Mouse (Mus musculus) heart, embryonic 12.5 days (tissue): ENCODE measurements around the gene Sh3bp1. TPM values are rescaled to one million over a fixed set of nuclear protein-coding genes. Genes with fewer than 3 reads are reported as not detected.
A peak's percentile ranks its signal among the peaks of the same experiment; 100 is the strongest.

Experiments used
- ATAC-seq: fragments of 200-750 bp; cut with Nextera tagmentation; 2 replicates; pipeline ENCODE4 v1.8.0; 2017; ENCODE audit warnings: moderate TSS enrichment, moderate library complexity; ENCODE audit not compliant: insufficient number of reproducible peaks, low FRiP score
- H3K27ac ChIP-seq: fragments of 300-500 bp; sonication (generic); 2 replicates; pipeline ENCODE4 v1.5.1; 2016; ENCODE audit warnings: mild to moderate bottlenecking, moderate library complexity; ENCODE audit not compliant: poor library complexity, severe bottlenecking
- H3K27me3 ChIP-seq: fragments of 300-500 bp; sonication (generic); replicated peaks from 2 replicates; pipeline ENCODE4 v1.6.1; 2016; ENCODE audit warnings: mild to moderate bottlenecking, moderate library complexity
- H3K36me3 ChIP-seq: fragments of 300-500 bp; sonication (generic); 2 replicates; pipeline ENCODE4 v1.6.1; 2016; ENCODE audit warnings: mild to moderate bottlenecking, moderate library complexity
- H3K4me1 ChIP-seq: fragments of 300-500 bp; sonication (generic); replicated peaks from 2 replicates; pipeline ENCODE4 v1.6.1; 2016; ENCODE audit warnings: mild to moderate bottlenecking
- H3K4me2 ChIP-seq: fragments of 300-500 bp; sonication (generic); 2 replicates; pipeline ENCODE4 v1.6.1; 2016; ENCODE audit warnings: mild to moderate bottlenecking, moderate library complexity
- H3K4me3 ChIP-seq: fragments of 300-500 bp; sonication (generic); 2 replicates; pipeline ENCODE4 v1.5.1; 2016; ENCODE audit warnings: mild to moderate bottlenecking
- H3K9ac ChIP-seq: fragments of 300-500 bp; sonication (generic); 2 replicates; pipeline ENCODE4 v1.6.1; 2016; ENCODE audit warnings: mild to moderate bottlenecking, moderate library complexity
- H3K9me3 ChIP-seq: fragments of 300-500 bp; sonication (generic); replicated peaks from 2 replicates; pipeline ENCODE4 v1.6.1; 2016; ENCODE audit warnings: mild to moderate bottlenecking, moderate library complexity
- WGBS: fragments of 180-500 bp; shearing (Covaris S2); methylation state at CpG from one replicate; pipeline ENCODE4 v1.1.7; 2016; 5-methylcytosine and 5-hydroxymethylcytosine counted together
- polyA plus RNA-seq: library from polyadenylated mRNA; unstranded; fragments of >200 nt; fragmentation: Nextera tagmentation; extraction: Ambion mirVana; gene quantifications from 2 replicates; pipeline ENCODE4 v1.2.1, GENCODE M21; 2016

The Sh3bp1 gene
- polyA plus RNA-seq, 1 experiment from 2014 or later = 26.2 TPM

- Histone ChIP-seq H3K4me2 (peak overlapping the region; percentile 94), H3K27me3 (no peaks in the 10 kb centered on the region), H3K9me3 (no peaks in the 10 kb centered on the region), H3K9ac (no peak overlapping the region), H3K4me1 (peaks cover 33% of the 10 kb centered on the region), H3K36me3 (peaks cover 28% of the 10 kb centered on the region), H3K27ac (no peak overlapping the region), H3K4me3 (peak overlapping the region; percentile 65)
- WGBS = 5% methylated on average over 8 of the region's 8 CpGs
- ATAC-seq = no peak
Measured at GRCm38 (mm10) chr15:78915660-78916017, 16.1 kb downstream of the Sh3bp1 start.

GRCm38 (mm10) chr15:78916052-78916826 is 16.7 kb downstream of the Sh3bp1 start:
- ATAC-seq = no peak
- Histone ChIP-seq H3K27ac (no peak overlapping the region), H3K27me3 (no peaks in the 10 kb centered on the region), H3K4me1 (peaks cover 33% of the 10 kb centered on the region), H3K4me3 (peak overlapping the region; percentile 65), H3K9ac (peak overlapping the region; percentile 53), H3K36me3 (peaks cover 22% of the 10 kb centered on the region), H3K9me3 (no peaks in the 10 kb centered on the region), H3K4me2 (peak overlapping the region; percentile 94)
- WGBS = 65% methylated on average over 12 of the region's 12 CpGs

DNA sequence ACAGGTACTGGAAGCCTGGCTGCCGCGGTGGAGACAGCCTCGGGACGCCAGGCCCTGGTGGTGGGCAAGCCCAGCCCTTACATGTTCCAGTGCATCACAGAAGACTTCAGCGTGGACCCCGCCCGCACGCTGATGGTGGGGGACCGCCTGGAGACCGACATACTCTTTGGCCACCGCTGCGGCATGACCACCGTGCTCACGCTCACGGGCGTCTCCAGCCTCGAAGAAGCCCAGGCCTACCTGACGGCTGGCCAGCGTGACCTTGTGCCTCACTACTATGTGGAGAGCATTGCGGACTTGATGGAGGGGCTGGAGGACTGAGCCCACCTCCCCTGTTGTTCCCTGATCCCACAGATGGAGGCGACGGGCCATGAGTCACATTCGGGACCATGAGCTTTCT is 18.6 kb downstream of the Sh3bp1 start:
- WGBS = 90% methylated on average over 23 of the region's 23 CpGs
- Histone ChIP-seq H3K4me1 (peaks cover 33% of the 10 kb centered on the region), H3K27me3 (no peaks in the 10 kb centered on the region), H3K9ac (0 out of 2 replicates have a peak overlapping the region, but pooled peaks have one; percentile 0), H3K9me3 (no peaks in the 10 kb centered on the region), H3K27ac (no peak overlapping the region), H3K4me3 (no peak overlapping the region), H3K4me2 (no peak overlapping the region), H3K36me3 (peaks cover 15% of the 10 kb centered on the region)
- no peak for ATAC-seq

DNA sequence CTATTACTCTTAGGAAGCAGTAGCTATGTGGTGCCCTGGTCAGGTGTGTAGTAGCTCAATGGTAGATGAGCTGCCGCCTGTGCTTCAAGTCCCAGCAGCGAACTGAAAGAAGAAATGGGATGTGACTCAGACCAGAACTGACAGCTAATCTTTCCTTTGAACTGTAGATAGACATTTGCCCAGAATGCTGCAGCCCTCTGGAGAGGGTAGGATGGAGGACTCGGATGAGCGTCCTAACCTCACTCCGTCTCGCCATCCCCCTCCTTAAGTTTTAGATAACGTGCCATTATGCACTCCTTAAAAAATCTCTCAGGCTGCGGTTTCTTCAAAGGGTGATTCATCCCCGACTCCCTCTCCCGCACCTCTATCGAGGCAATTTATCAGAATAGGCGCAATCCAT is 20.3 kb downstream of the Sh3bp1 start:
- no peaks in the 10 kb centered on the region for H3K27me3 ChIP-seq
- H3K4me3 ChIP-seq = no peak overlapping the region
- WGBS = 56% methylated on average over 12 of the region's 12 CpGs
- no peak overlapping the region for H3K9ac ChIP-seq
- peaks cover 15% of the 10 kb centered on the region for H3K36me3 ChIP-seq
- no peak for ATAC-seq
- H3K27ac ChIP-seq = no peak overlapping the region
- H3K4me2 ChIP-seq = no peak overlapping the region
- H3K9me3 ChIP-seq = no peaks in the 10 kb centered on the region
- peaks cover 29% of the 10 kb centered on the region for H3K4me1 ChIP-seq

GRCm38 (mm10) chr15:78922700-78923099 is 23.1 kb downstream of the Sh3bp1 start:
- ATAC-seq = peak; percentile 34; the same call in 1 of the 2 replicates
- WGBS = 72% methylated on average over 7 of the region's 7 CpGs
- H3K36me3 ChIP-seq = peaks cover 12% of the 10 kb centered on the region

GRCm38 (mm10) chr15:78923585-78923984 is 24.0 kb downstream of the Sh3bp1 start:
- Histone ChIP-seq H3K27ac (no peak overlapping the region), H3K36me3 (peaks cover 7% of the 10 kb centered on the region), H3K4me1 (peaks cover 41% of the 10 kb centered on the region), H3K9me3 (no peaks in the 10 kb centered on the region), H3K9ac (no peak overlapping the region), H3K4me3 (no peak overlapping the region), H3K4me2 (no peak overlapping the region), H3K27me3 (no peaks in the 10 kb centered on the region)
- 56% methylated on average over 6 of the region's 6 CpGs for WGBS
- ATAC-seq = no peak

More at GRCm38 (mm10) chr15:78922700-78923099, 23.1 kb downstream of the Sh3bp1 start:
- no peak overlapping the region for H3K27ac ChIP-seq
- H3K9me3 ChIP-seq = no peaks in the 10 kb centered on the region
- H3K4me2 ChIP-seq = no peak overlapping the region
- H3K4me3 ChIP-seq = no peak overlapping the region
- no peak overlapping the region for H3K9ac ChIP-seq
- peaks cover 37% of the 10 kb centered on the region for H3K4me1 ChIP-seq
- H3K27me3 ChIP-seq = no peaks in the 10 kb centered on the region

GRCm38 (mm10) chr15:78925129-78925528 is 25.6 kb downstream of the Sh3bp1 start:
- peak overlapping the region; percentile 96 for H3K27ac ChIP-seq
- no peak overlapping the region for H3K4me2 ChIP-seq
- peaks cover 11% of the 10 kb centered on the region for H3K36me3 ChIP-seq
- H3K27me3 ChIP-seq = no peaks in the 10 kb centered on the region
- peak overlapping the region; percentile 61; the same call in 1 of the 2 replicates for H3K9ac ChIP-seq
- H3K4me1 ChIP-seq = peaks cover 36% of the 10 kb centered on the region
- no peak overlapping the region for H3K4me3 ChIP-seq
- 30% methylated on average over 8 of the region's 8 CpGs for WGBS
- no peaks in the 10 kb centered on the region for H3K9me3 ChIP-seq
- no peak for ATAC-seq

DNA sequence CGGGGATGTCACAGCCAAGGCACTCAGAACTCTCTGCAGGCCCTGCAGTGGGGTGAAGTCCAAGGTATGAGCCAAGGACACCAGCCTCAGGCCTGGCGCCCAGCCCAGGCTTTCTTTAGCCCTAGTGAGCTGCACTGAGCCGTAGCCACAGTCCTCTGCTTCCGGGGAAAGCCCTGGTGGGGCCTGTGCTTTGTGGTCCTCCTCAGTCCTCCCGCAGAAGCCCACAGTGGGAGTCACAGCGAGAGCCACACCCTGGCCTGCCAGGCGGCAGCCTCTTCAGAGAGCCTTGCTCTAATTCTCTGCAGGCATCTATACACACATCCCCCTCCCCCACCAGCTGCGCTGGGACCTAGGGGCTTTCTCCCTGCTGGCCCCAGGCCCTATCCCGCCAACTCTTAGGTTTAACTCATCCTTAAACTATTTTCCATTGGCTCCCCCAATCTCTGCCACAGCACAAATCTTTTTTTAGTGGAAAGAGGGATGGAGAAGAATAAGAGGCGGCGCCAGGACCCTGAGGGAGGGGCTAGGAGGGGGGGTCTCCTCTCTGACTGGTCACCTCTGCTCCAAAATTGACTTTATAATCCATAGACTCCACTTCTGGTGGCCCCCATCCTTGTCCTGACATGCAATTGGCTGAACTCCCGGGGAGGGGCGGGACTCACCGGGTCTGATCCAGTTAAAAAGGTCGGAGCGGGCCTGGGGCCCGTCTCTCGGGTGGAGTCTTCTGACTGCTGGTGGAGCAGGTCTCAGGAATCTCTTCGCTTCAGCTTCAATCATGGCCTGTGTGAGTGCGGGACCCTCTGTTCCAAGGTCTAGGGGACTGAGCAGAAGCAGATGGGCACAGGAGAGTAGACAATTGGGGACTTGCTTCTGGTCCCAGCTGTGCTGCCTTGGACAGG is 26.7 kb downstream of the Sh3bp1 start, which contains the start of gene Lgals1:
Gene Lgals1, plus strand, starts transcription at position 705 of the 899 bp plus-strand sequence.
- peaks cover 40% of the 10 kb centered on the region for H3K4me1 ChIP-seq
- peaks cover 14% of the 10 kb centered on the region for H3K36me3 ChIP-seq
- peak within 1 kb of the TSS; percentile 96 for H3K27ac ChIP-seq
- no peaks in the 10 kb centered on the region for H3K27me3 ChIP-seq
- peak within 1 kb of the TSS; percentile 56 for H3K4me3 ChIP-seq
- ATAC-seq = peak; percentile 81
- WGBS = 5% methylated on average over 20 of the region's 20 CpGs
- H3K9me3 ChIP-seq = no peaks in the 10 kb centered on the region
- peak within 1 kb of the TSS; percentile 76 for H3K9ac ChIP-seq
- H3K4me2 ChIP-seq = peak within 1 kb of the TSS; percentile 77

GRCm38 (mm10) chr15:78927021-78927787 is 27.6 kb downstream of the Sh3bp1 start:
- peaks cover 14% of the 10 kb centered on the region for H3K36me3 ChIP-seq
- WGBS = 13% methylated on average over 15 of the region's 15 CpGs

DNA sequence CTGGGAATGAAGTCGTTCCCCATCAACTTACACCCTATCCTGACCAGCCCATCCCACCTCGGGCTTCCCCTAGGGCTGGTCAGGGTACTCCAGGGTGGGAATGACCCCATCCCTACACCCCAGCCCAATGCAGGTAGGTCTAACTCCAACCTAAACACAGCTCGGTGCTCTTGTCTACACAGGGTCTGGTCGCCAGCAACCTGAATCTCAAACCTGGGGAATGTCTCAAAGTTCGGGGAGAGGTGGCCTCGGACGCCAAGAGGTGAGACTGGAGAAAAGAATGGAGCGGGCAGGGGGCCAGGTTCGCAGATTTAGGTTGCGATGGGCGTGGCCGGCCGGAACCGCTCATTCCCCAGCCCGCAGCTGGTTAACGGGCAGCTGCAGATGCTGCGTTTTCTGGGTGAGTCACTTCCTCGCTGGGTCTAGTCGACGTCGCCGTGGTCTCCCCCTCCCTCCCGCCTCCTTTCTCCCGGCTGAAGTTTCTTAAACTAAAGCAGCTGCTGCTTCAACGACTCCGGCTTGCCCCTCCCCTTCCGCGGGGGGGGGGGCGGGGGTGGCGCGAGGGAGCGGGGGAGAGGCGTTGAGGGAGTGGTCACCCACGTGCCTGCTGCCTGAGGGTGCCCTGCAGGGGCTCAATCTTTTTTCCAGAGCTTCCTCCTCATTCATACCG is 28.4 kb downstream of the Sh3bp1 start:
- peak; percentile 61 for ATAC-seq
- H3K27ac ChIP-seq = peak overlapping the region; percentile 96

More at GRCm38 (mm10) chr15:78927021-78927787, 27.6 kb downstream of the Sh3bp1 start:
- Histone ChIP-seq H3K4me1 (peaks cover 42% of the 10 kb centered on the region), H3K4me2 (peak overlapping the region; percentile 77), H3K9me3 (no peaks in the 10 kb centered on the region), H3K4me3 (peak overlapping the region; percentile 56), H3K9ac (peak overlapping the region; percentile 76), H3K27me3 (no peaks in the 10 kb centered on the region), H3K27ac (peak overlapping the region; percentile 96)
- no peak for ATAC-seq

More for the DNA sequence above, 28.4 kb downstream of the Sh3bp1 start:
- under 1% methylated on average over 32 of the region's 35 CpGs for WGBS
- Histone ChIP-seq H3K4me1 (peaks cover 42% of the 10 kb centered on the region), H3K4me3 (peak overlapping the region; percentile 56), H3K36me3 (peaks cover 14% of the 10 kb centered on the region), H3K27me3 (no peaks in the 10 kb centered on the region), H3K9ac (peak overlapping the region; percentile 76), H3K4me2 (peak overlapping the region; percentile 77), H3K9me3 (no peaks in the 10 kb centered on the region)
